Mouse (Mus musculus): ENCODE results near the gene Krtap10-10.

DNA sequence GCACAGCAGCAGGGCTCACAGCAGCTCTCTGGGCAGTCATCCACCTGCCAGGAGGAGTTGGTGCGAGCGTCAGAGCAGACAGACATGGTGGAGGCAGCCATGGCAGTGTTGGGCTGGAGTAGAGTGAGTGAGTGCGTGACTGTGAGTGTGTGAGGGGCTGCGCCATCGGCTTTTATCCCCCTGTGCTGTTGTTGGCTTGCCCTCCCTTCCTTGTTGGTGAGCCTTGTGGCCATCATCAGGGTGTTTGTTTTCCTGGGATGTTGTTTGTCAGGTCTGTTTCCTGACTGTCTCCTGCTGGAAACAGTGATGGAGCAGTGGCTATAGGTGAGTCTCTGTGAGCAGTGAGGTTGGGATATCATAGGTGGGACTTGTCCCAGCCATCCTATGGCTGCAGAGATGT, 24.0 kb upstream of the Krtap10-10 start, which contains the start of gene Gm9507:
- TF ChIP-seq CTCF (IDR thresholded peaks at IDR 0.05; ENCODE audit: low read depth, low read length) (no peak), TAL1 (conservative IDR thresholded peaks at IDR 0.05; ENCODE audit: low read depth, low read length) (no peak), POLR2AphosphoS5 (IDR thresholded peaks at IDR 0.05; ENCODE audit: insufficient replicate concordance, low read depth, low read length) (no peak)

Measured in G1E (cell line).